Mouse (Mus musculus) gastrocnemius, postnatal 14 days (tissue): ENCODE results near the gene Sept3. TPM values are rescaled to one million over a fixed set of nuclear protein-coding genes. Genes with fewer than 3 reads are reported as not detected.
"Not testable (repeated sequence)": the region's sequence is repeated elsewhere in the genome, so short reads cannot be mapped to it uniquely, and the experiment has no call there.

ENCODE experiments used
- DNase-seq: peaks from one replicate; pipeline ENCODE4 v3.0.0; 2021; ENCODE audit warnings: mixed read lengths
- intact Hi-C: fragments of 180-260 bp; cut with DNase I; formaldehyde crosslinking; loops from one replicate; pipeline ENCODE4 v1.15.1; 2025; ENCODE audit warnings: low total_unique reads
- long read RNA-seq, 2 experiments: library from polyadenylated mRNA; stranded (forward); transcript quantifications; one replicate each; pipeline ENCODE4 v2.0.0; 2021
- total RNA-seq, 2 experiments: library from RNA; stranded (reverse); gene quantifications; 2 replicates each; pipeline ENCODE4 v1.2.3; 2021

Gene Sept3
- total RNA-seq: 1 to 10 TPM in 1 of 2 experiments, under 1 TPM in 1; 0.71 to 1.4 TPM
- long read RNA-seq, experiment 1: 0 reads
- long read RNA-seq, experiment 2: 0 reads

DNA sequence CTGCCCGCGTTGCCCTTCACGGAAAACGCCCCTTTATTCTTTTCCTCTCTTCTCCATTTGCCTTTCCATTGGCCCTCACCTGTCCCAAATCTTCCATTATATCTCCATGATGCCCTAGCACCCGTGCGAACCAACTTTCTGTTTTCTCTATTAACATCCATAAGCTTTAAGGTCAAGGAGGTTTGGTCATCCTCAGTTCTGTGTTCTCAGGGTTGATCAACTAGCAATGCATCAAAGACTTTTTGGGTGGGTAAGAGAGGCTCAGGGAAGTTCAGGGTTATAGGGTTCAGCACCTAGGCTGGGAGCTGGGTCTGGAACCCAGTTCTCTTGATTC is at the start of gene Sept3:
Sept3 (plus strand) TSS at position 301 of the 334 bp plus-strand sequence.
- intact Hi-C loops: loop anchor here (5.0 kb wide), 1 partner anchor 143 kb away; no protein-coding TSS in a partner anchor
- DNase-seq: no peak

DNA sequence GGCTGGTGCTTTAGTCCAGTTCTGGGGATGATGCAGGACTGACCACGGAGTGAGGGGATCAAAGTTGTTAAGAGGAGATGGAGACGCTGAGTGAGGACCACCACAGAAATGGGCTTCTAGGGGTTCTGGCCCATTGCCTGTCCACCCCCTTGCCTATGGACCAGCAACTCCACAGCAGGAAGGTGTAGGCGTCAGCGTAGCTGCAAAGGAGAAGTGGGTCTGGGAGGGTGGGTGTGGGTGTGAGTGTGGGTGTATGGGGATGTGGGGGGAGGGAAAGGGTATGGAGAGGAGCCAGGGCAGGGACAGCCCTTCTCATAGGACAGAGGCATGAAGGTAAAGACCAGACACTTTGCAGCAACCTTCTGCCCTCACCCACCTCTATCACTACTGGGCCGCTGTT is 48.9 kb upstream of the Sept3 start:
- no peak for DNase-seq
- intact Hi-C loops: no loop called here

DNA sequence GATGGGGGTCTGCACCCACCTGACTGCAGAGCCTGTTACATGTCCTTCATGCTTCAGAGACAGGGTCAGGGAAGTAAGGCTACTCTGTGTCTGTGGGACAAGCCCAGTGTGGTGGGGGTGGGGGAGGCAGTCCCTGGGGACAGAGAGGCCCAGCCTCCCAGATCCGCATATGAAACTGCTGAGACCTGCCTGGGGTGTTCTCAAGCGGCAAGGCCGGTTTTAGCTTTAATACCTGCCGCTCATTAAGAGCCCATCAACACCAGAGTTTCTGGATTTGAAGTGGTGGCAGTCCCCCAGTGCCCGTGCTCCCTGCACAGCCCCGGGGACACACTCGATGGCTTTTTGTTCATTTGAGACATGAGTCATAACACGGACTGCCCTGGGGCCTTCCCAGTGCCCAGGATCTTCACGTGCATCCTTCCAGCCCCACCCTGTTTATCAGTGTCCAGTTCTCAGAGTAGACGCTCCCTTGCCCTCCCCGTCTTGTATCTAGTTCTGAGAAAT is 45.1 kb upstream of the Sept3 start:
- DNase-seq: no peak
- intact Hi-C loops: no loop called here

DNA sequence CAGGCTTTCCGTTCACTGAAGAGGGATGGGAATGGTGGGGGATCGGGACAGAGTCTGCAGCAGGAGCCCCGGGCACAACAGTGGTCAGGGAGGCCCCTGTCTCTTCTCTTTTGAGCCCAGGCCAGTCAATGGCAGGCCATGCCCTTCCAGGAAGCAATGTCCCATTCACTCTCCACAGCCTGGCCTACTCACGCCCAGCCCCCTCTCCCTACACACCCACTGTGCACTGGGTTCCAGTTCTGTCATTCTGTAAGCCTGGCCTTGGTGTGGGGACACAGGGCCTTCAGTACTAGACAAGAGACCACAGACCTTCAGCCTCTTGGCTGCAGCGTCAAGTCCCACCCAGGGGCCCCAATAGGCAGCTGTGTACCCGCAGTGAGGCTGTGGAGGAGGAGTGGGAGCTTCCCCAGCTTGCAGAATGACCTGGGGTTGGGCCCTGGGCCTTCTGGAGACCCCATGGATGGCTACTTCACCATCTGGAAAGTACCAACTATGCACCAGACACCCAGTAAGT is 44.5 kb upstream of the Sept3 start:
- no peak for DNase-seq
- intact Hi-C loops: no loop called here

DNA sequence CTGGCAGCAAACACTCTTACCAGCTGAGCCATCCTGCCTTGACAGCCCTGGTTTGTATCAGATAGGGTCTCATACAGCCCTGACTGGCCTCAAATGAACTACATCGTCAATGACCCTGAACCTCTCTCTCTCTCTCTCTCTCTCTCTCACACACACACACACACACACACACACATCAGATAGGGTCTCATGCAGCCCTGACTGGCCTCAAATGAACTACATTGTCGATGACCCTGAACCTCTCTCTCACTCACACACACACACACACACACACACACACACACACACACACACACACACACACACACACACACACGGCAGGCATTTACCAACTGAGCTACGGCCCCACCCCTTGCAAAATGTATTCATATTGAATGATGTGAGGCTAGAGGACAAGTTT is 43.6 kb upstream of the Sept3 start:
- DNase-seq: no peak
- intact Hi-C loops: no loop called here

DNA sequence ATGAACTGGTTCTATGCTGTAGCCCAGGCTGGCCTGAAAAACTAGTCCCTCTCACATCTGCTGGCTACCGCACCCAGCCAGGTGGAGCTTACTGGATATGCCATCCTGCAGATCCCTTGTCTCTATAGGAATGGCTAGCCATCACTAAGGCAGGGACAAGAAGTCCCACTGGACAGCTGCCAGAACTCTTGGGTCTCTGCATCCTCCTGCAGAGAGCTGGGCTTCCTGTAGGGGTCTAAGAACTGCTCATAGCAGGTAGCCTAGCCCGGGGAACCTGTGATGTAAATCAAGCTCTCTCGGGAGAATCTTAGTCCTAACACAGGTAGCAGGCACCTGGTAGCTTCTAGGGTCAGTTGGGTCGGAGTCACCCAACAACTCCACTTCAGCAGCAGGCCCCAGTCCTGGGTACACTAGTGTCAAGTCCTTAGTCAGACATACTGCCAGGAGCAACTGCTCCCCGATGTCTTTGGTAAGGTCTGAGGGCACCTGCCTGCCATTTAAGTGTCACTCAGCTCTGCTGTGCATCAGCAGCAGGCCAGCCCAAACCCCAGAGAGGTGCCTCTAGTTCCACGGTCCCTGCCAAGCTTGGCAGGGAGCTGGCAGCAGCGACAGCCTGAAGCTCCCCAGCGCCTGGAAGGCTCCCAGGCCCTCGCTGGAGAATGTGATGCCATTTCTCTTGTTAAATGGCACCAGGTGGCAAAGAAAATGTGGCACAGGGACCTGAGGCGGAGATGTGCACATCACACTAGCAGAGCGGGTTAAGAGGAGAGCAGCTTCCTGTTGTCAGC is 42.9 kb upstream of the Sept3 start:
- DNase-seq: peak; percentile 63

DNA sequence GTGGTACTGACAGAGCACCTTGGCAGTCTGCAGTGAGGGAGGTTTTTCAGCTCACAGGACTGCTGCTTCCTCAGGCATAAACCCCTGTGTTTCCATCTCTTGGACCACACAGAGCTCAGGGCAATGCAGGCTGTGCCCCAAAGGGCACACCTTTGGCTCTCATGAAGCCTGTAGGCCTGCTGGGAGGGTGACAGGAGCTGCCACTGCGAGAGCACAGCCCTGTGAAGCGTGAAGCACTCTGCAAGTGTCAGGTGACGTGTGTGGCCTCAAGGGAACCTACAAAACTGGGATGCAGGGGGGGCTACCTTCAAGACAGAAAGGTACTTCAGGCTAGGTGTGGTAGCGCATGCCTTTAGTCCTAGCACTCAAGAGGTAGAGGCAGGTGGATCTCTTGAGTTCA is 42.0 kb upstream of the Sept3 start:
- intact Hi-C loops: no loop called here
- DNase-seq: no peak

More for the DNA sequence above, 42.9 kb upstream of the Sept3 start:
- intact Hi-C loops: no loop called here

DNA sequence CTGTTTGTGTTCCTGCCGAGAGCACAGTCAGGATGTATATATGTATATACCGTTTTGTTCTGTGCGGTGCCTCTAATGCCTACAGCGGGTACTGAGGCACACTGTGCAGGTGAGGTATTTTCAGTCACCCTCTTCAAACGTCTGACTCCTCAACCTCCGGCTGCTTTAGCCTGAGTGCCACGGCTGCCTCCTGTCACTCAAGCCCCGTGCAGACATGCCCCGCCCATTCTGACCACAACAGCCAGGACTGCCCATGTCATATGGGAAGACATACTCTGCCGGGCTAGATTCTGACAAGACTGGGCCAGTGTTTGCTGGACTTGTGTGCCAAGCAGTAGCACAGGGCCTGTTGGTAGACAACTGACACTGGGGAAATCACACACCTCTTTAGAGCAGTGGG is 39.0 kb upstream of the Sept3 start:
- intact Hi-C loops: loop anchor here (2.0 to 5.0 kb wide), 2 partner anchors 93 to 167 kb away; partner anchors contain the start of gene Mei1
- DNase-seq: no peak

DNA sequence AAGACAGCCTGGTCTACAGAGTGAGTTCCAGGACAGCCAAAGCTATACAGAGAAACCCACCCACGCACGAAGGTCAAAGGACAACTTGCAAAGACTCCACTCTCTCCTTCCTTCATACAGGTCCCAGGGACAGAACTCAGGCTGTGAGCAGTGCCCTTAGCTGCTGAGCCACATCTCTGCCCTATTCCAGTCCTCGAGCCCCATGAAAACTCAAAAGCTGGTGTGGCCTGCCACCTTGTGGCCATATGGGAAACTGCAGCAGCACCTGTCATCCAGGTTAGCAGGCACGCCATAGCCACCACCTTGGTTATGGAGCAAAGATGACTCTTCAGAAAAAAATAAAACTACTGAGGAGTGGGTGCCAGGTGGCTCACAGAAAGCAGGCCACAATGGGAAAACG is 38.1 kb upstream of the Sept3 start:
- DNase-seq: peak; percentile 68
- intact Hi-C loops: loop anchor here (5.0 kb wide), 1 partner anchor 94 kb away; no protein-coding TSS in a partner anchor

DNA sequence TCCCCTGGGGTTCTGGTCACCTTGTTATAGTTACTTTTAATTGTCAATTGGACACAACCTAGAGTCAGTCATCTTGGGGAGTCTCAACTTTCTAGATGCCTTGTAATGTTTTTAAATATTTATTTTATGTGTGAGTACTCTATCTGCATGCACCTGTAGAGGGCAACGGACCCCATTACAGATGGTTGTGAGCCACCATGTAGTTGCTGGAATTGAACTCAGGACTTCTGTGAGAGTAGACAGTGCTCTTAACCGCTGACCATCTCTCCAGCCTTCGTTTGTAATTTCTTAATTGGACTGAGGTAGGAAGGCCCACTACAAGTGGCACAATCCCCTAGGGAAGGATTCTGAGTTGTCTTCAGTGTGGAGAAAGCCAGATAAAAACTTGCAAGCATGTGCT is 31.4 kb upstream of the Sept3 start:
- intact Hi-C loops: no loop called here
- DNase-seq: no peak

DNA sequence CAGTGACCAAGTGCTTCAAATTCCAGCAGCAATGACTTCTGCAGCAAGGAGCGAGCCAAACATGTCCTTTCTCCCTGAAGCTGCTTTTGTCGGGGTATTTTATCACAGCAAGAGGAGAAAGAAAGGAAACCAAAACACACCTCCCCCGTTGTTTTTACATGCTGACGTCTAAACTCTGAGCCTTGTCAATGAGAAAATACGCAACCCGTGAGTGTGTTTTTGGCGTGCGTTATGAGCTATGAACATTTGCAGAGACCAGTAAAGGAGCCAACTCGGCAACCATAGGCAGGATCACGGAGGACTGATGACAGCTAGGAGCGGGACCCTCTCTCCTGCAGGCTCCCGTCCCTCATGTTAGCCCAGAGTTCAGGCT is 31.0 kb upstream of the Sept3 start:
- no peak for DNase-seq
- intact Hi-C loops: no loop called here

DNA sequence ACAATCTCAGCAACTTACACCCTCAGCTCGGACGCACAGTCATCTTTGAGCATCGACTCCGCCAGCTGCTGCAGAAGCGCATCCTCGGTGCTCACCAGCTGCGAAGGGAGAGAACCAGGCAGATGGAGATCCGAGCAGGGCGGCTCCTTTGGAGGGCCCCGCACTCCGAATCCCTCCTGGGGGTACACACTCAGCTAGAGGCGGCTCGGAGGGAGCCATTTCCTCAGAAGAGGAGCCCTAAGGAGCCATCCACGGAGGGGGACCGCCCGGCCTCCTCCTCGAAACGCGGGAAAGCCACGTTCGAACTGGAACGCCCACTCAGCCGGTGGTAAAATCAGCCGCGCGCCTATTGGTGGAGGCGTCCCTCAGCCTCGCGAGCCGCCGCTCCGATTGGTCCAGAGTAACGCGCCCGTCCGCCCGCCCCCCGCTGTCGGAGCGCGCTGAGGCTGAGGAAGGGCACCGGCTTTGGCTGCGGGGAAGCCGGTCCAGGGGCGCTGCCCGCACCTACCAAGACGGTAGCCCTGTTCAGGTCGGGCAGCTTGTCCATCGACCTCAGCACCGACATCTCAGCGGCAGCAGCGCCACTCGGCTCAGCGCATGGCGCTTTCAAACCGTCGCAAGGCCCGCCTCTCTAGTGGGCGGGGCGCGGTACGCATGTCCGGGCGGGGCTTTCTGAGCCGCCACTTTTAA is 30.4 kb upstream of the Sept3 start, which contains the start of gene Cenpm:
Cenpm (minus strand) TSS at position 634 of the 690 bp plus-strand sequence.
- DNase-seq: peak; percentile 92
- intact Hi-C loops: no loop called here

DNA sequence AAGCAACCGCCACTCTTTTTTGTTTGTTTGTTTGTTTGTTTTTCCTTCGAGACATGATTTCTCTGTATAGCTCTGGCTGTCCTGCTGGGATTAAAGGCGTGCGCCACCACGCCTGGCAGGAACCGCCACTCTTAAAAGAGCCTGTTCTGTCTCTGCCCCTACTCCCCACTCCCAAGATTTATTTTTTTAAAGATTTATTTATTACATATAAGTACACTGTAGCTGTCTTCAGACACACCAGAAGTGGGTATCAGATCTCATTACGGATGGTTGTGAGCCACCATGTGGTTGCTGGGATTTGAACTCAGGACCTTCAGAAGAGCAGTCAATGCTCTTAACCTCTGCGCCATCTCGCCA is 29.9 kb upstream of the Sept3 start:
- DNase-seq, intact Hi-C loops: not testable (repeated sequence)

DNA sequence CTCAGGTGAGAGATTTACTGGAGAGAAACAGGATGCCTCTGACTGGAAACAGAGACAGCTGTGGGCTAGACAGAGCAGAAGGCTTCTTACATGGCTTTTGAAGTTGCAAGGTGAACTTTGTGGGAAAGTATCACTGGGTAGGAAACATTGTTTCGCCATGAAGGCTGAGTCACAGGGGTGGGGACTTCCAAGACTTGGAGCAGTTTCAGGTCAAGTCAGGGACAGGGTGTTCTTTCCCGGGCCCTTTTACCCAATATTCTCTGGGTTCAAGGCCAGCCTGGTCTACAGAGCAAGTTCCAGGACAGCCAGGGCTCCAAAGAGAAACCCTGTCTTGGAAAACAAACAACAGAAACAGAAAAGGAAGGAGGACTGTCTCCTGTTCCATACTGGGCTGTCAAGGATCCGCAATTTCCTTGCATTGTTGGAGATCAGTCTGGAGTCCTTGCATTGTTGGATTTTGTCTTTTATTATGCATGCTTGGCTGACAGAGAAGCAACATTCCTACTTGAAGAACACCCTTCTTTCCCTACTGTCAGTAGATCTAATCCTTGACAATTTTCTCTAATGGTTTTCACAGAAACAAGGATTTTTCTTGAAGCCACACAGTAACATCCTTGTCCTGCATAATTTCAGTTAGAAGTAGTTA is 27.4 kb upstream of the Sept3 start:
- no peak for DNase-seq
- intact Hi-C loops: no loop called here

DNA sequence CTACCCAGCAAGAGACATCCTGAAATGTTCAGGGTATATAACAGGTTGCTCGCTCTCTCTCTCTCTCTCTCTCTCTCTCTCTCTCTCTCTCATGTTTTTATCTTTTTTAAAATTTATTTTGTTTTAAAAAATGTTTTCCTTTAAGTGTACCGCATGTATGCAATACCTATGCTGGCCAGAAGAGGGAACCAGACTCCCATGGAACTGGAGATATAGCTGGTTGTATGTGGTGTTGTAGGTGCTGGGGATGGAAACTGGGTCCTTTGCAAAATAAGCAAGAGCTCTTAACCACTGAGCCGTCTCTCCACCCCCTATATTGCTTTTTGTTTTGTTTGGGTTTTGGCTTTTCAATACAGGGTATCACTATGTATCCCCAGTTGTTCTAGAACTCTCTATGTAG is 23.1 kb upstream of the Sept3 start:
- intact Hi-C loops: no loop called here
- DNase-seq: no peak

DNA sequence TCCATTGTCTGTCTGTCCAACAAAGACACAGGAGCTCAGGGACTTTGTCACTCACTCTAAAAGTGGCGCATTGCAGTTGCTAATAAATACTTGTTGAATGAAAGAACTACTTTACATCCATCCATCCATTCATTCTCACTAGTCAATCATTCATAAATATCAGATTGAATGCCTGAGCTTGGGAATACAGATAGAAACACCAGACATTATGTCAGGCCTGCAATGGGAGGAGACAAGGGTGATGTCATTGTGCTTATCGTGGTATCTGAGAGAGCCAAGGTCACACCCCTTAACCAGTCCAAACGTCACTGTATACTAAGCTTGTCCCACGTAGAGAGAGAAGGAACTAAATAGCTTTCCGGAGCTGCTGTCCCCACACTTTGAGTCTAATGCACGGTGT is 22.6 kb upstream of the Sept3 start, which contains the start of gene 1500009C09Rik:
1500009C09Rik (plus strand) TSS at position 301 of the 400 bp plus-strand sequence.
- intact Hi-C loops: no loop called here
- no peak for DNase-seq

DNA sequence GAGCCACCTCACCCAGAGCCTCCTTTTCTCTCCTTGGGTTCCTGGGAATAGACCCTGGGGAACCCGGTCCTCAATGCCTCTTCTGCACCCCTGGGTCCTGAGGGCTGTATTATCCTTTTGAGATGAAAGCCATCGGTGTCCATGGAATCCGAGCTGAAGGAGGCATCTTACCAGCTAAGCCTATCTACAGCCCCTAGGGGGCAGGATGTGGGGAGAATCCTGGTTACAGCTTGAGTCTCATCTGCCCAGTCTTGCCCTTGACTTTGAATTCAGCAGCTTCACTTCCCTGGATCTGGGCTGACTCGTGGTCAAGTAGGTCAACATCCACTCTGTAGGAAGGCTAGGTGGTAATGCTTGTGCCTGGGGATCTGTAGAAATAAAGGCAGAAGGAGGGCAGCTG is 19.4 kb upstream of the Sept3 start:
- intact Hi-C loops: no loop called here
- DNase-seq: no peak

DNA sequence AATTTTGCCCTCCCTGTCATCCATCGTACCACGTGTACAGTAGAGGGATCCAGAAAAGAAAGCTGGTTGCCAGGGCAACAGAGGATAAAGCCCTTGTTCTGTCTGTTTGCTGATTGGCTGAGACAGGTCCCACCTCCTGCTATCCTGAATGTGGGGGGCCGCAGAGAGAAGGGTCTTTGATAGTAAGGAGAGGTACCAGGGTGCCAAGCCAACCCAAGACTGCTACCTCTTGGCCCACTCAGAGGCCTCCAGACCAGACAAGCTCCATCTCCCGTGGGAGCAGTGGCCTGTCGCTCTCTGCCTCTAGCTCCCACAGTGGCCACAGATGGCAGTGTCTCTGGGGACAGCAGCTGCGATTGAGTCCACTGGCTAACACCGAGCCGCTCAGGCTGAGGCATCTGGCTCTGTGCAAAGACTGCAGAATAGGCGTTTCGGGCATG is 18.7 kb upstream of the Sept3 start:
- DNase-seq: no peak
- intact Hi-C loops: no loop called here

DNA sequence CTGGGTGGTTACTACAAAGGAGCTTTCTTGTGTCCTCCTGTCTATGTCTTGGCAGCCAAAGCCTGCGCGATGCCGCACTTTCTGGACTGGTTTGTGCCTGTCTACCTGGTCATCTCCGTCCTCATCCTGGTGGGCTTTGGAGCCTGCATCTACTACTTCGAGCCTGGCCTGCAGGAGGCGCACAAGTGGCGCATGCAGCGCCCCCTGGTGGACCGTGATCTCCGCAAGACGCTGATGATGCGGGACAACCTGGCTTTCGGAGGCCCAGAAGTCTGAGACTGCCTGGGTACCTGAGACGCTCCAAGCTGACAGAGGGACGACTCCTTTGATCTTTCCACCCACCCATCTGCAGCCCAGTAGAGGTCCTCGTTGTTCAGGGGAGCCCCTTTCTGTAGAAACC is 15.2 kb upstream of the Sept3 start:
- intact Hi-C loops: no loop called here
- peak; percentile 66 for DNase-seq

DNA sequence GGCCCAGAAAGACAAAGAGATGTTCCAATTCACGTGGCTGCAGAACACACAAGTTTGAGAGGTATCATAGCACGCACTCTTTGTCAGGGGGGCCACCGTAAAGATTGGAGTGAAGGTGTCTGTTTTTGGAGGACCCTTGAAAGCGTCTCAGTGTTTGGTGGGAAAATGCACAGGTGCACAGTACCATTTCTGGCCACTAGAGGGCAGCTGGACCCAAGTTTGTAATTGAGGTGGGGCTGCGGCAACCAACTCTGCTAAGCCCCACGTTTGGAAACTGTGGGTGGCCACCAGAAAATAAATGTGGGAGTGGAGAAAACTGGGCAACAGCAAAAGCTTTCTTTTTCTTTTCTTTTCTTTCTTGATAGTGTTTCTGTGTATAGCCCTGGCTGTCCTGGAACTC is 8.3 kb upstream of the Sept3 start:
- DNase-seq: peak; percentile 53
- intact Hi-C loops: no loop called here
